Mouse (Mus musculus): ENCODE measurements around the gene Zbtb7b.

DNA sequence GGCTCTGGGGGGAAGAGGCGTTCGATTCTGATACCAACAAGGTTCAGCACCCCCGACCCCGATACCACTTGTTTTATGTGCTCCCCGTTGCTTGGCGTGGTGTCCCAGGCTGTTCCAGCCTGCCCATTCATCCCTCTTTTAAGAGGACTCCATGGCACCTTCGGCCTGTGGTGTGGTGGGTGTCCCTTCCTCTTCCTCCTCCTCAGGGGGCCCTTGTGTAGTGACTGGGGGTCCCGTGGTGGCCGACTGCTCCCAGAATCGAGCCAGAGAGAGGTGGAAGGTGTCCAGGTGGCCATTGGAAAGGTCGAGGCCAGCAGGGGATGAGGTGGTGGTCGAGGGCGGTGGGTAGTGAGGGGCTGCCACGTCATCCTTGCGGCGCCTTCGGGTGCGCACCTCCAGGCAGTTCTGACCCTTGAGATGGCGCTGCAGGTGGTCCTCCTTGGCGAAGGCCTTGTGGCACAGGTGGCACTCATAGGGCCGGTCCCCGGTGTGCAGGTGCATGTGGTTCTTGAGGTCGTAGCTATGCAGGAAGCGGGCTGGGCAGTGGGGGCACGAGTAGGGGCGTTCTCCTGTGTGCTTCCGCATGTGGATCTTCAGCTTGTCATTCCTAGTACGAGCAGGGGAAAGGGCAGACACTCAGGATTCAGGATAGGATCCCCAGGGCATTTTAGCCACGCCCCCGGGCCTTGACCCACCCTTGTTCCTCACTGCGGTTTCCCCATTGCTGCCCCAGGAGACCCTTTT is 15.0 kb downstream of the Zbtb7b start:
- TF ChIP-seq CTCF (IDR thresholded peaks at IDR 0.05; ENCODE audit: low read depth, low read length) = no peak
- TF ChIP-seq POLR2AphosphoS5 (IDR thresholded peaks at IDR 0.05; ENCODE audit: insufficient replicate concordance, low read depth, low read length) = no peak
